Comparison of ENCODE assay signal across 9 mouse cellular contexts in genomic region chr14:24232641-24233633, GRCm38 (mm10). TPM values are rescaled to one million over a fixed set of nuclear protein-coding genes. Genes with fewer than 3 reads are reported as not detected.
DNase-seq lines count a peak whose midpoint lies in the region; ATAC-seq lines count a peak whose summit lies in the region.
"Had no signal": no experiment of that assay in that cellular context is flagged by ENCODE, and none has a peak within 500 bp of the region (broad histone marks: within the 10 kb centered on the region; RNA-seq: fewer than 3 reads in every experiment).

No protein-coding gene starts in this region.

- ATAC-seq in limb, embryonic 12.5 days (ENCODE audit: insufficient number of reproducible peaks, insufficient read depth, low FRiP score, low TSS enrichment, low read depth): no peak
- ATAC-seq in megakaryocyte progenitor cell, adult 5-6 weeks (replicated peaks; ENCODE audit: poor library complexity): no peak

- H3K4me1 ChIP-seq in limb, embryonic 12.5 days (replicated peaks): peaks cover 45% of the 10 kb centered on the region

- WGBS in limb, embryonic 12.5 days: 60% methylated on average over 12 of the region's 12 CpGs

- peak; percentile 50 for DNase-seq in adrenal gland, postnatal 14 days
- no peak for DNase-seq in adrenal gland, postnatal 4 days (ENCODE audit: low spot score in 2 of 2)
- DNase-seq in lung, postnatal 36 days: peak; percentile 9
- no peak for DNase-seq in lung, postnatal 4 days
- peak; percentile 46 for DNase-seq in heart, adult 8-10 months (ENCODE audit: low spot score)
- no peak for DNase-seq in B cell, adult 2 months

- no peak overlapping the region for H3K4me2 ChIP-seq in limb, embryonic 12.5 days
- H3K4me2 ChIP-seq: lung, embryonic 15.5 days had no signal

- peak overlapping the region; percentile 67 for H3K27ac ChIP-seq in limb, embryonic 12.5 days
- H3K27ac ChIP-seq: lung, embryonic 15.5 days had no signal

- no peak overlapping the region for H3K4me3 ChIP-seq in limb, embryonic 12.5 days (replicated peaks)
- H3K4me3 ChIP-seq: lung, embryonic 15.5 days had no signal

- H3K27me3 ChIP-seq in limb, embryonic 12.5 days: no peaks in the 10 kb centered on the region
- H3K27me3 ChIP-seq: lung, embryonic 15.5 days had no signal

- no peaks in the 10 kb centered on the region for H3K9me3 ChIP-seq in limb, embryonic 12.5 days
- H3K9me3 ChIP-seq: lung, embryonic 15.5 days had no signal

- H3K9ac ChIP-seq in limb, embryonic 12.5 days (replicated peaks): no peak overlapping the region
- H3K9ac ChIP-seq: lung, embryonic 15.5 days had no signal

- H3K36me3 ChIP-seq in limb, embryonic 12.5 days: peaks cover 24% of the 10 kb centered on the region; the same call in 1 of the 2 replicates
- H3K36me3 ChIP-seq: lung, embryonic 15.5 days had no signal

RNA-seq across cellular contexts. Expression of gene Dlg5, which starts 12.8 kb away (rescaled TPM):
- 35.9 and 50.1 TPM in 2 replicates for total RNA-seq in adrenal gland, postnatal 14 days (2021)
- 10 to 100 TPM; 64.4 to 70.4 TPM for total RNA-seq in adrenal gland, postnatal 4 days (2021)
- total RNA-seq in heart, adult 8-10 months (2022): 10 to 100 TPM in 2 of 4 experiments, 1 to 10 TPM in 2; 9.0 to 12.7 (median 9.8) TPM
- polyA plus RNA-seq in limb, embryonic 12.5 days (2016; fragmentation: Nextera tagmentation; extraction: Ambion mirVana): 31.2 and 34.8 TPM in 2 replicates
- not detected in 2 replicates for total RNA-seq in megakaryocyte progenitor cell, adult 5-6 weeks (2015)
- 1.1 TPM in 1 of 2 replicates, not detected in the other for total RNA-seq in megakaryocyte progenitor cell, adult 5-6 weeks (2017)

Comparison
In these comparisons a context has a peak if more than half of its experiments do, and no peak if none do; other contexts are left out.
1. DNase-seq: peak in adrenal gland, postnatal 14 days (single experiment), lung, postnatal 36 days (single experiment) and heart, adult 8-10 months (single experiment); none in adrenal gland, postnatal 4 days (0 of 2), lung, postnatal 4 days (0 of 2) and B cell, adult 2 months (0 of 2).
2. RNA of gene Dlg5, which starts 12.8 kb away (total RNA-seq): 64.4 to 70.4 TPM in adrenal gland, postnatal 4 days, 35.9 to 50.1 TPM in adrenal gland, postnatal 14 days and 9.0 to 12.7 TPM in heart, adult 8-10 months; 1.1 TPM in megakaryocyte progenitor cell, adult 5-6 weeks; every median in the first group is over 4 times any median in the second.